Mouse (Mus musculus): ENCODE measurements around the gene Camkmt. TPM values are rescaled to one million over a fixed set of nuclear protein-coding genes. Genes with fewer than 3 reads are reported as not detected.

The Camkmt gene
- polyA plus RNA-seq, 1 experiment from 2014 or later: 12.1 TPM

- Histone ChIP-seq H3K27ac (replicated peaks) (no peak overlapping the region), H3K9me3 (replicated peaks) (no peaks in the 10 kb centered on the region), H3K4me3 (no peak overlapping the region), H3K27me3 (ENCODE audit: low read depth, poor library complexity, severe bottlenecking) (peaks cover 100% of the 10 kb centered on the region), H3K36me3 (no peaks in the 10 kb centered on the region), H3K4me1 (peaks cover 51% of the 10 kb centered on the region)
- WGBS: 26% methylated on average over 3 of the region's 3 CpGs
- no peak for DNase-seq (ENCODE audit: low spot score)
Observed at GRCm38 (mm10) chr17:85461577-85461976, 371.2 kb downstream of the Camkmt start.

GRCm38 (mm10) chr17:85463497-85464392 is 373.4 kb downstream of the Camkmt start:
- H3K4me1 ChIP-seq: peaks cover 41% of the 10 kb centered on the region
- H3K4me3 ChIP-seq: peak overlapping the region; percentile 46
- no peaks in the 10 kb centered on the region for H3K9me3 ChIP-seq (replicated peaks)
- no peaks in the 10 kb centered on the region for H3K36me3 ChIP-seq
- no peak overlapping the region for H3K27ac ChIP-seq (replicated peaks)
- peaks cover 100% of the 10 kb centered on the region for H3K27me3 ChIP-seq (ENCODE audit: low read depth, poor library complexity, severe bottlenecking)
- no peak for DNase-seq (ENCODE audit: low spot score)
- WGBS: 10% methylated on average over 22 of the region's 22 CpGs

DNA sequence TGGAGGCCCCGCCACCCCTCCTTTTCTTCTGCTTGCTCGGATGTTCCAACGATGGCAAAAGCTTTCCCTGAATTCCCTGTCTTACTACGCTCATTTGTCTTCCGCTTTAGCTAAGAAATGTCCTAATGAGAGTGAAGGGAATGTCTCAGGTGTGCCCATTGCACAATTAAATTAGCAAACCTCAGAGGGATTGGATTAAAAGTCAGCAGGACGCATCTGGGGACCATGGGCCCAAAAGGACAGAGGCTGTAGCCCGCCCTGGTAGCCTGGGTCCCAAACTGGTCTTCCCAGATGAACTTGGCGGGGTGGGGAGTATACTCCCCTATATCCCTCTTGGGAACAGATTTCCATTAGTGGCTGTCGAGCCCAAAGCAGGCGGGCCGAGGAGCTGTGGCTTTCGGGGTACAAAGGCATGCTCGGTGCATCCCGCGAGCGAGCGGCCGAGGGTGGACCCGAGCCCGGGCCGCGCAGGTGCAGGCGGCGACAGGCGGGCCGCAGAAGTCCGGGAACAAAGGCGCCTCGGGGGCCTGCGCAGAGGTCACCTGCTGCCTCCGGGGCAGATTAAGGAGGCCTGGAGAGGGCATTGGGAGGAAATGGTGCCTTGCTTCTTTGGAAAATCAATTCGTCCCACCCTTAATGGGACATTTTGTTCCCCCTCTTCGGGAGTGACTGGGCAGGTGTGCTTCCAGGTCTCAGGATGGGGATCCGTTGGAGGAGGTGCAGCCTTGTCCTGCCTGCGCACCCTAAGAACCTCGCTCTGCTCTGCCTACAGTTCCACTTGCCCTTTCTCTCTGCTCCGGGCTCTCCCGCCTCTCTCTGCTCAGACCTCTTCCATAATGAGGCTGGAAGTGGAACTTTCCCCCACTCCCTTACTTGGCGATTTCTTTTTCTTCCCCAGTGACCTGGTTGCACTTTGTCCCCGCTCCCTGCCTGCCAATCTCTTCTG is 374.4 kb downstream of the Camkmt start:
- peaks cover 100% of the 10 kb centered on the region for H3K27me3 ChIP-seq (ENCODE audit: low read depth, poor library complexity, severe bottlenecking)
- DNase-seq (ENCODE audit: low spot score): peak; percentile 64
- H3K4me1 ChIP-seq: peaks cover 35% of the 10 kb centered on the region
- WGBS: under 1% methylated on average over 40 of the region's 40 CpGs
- peak overlapping the region; percentile 69 for H3K27ac ChIP-seq (replicated peaks)
- peak overlapping the region; percentile 46 for H3K4me3 ChIP-seq
- H3K36me3 ChIP-seq: no peaks in the 10 kb centered on the region
- 0 out of 2 replicates have a peak, but pooled peaks cover 3% of the 10 kb centered on the region for H3K9me3 ChIP-seq (replicated peaks)

- DNase-seq (ENCODE audit: low spot score): no peak
- WGBS: 74% methylated on average over 4 of the region's 4 CpGs
- Histone ChIP-seq H3K4me3 (no peak overlapping the region), H3K27ac (replicated peaks) (no peak overlapping the region), H3K9me3 (replicated peaks) (0 out of 2 replicates have a peak, but pooled peaks cover 3% of the 10 kb centered on the region), H3K36me3 (no peaks in the 10 kb centered on the region), H3K4me1 (peaks cover 36% of the 10 kb centered on the region), H3K27me3 (ENCODE audit: low read depth, poor library complexity, severe bottlenecking) (peaks cover 100% of the 10 kb centered on the region)
Observed at GRCm38 (mm10) chr17:85469776-85470175, 379.4 kb downstream of the Camkmt start.

DNA sequence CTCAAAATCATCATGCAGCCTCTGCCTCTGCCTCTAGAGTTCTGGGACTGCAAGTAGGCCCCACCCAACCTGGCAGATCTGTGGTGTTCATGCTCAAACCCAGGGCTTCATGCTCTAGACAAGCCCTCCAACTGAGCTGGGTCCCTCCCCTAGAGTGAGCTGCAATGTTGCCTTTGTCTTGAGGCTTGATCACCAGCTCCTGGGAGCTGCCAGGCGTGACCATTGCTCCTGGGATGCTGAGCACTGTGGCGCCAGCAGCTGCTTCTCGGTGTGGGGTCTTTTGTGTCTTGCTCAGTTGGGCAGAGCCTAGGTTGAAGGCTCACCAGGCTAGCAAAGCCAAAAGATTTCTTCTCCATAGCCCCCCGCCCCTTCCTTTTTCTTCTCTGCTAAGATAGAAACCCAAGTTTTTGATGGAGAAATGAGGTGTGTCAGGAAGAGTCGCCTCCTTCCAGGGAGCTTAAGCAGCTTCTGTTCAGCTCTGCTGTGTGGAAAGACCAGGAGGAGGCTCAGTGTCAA is 382.4 kb downstream of the Camkmt start:
- H3K9me3 ChIP-seq (replicated peaks): 0 out of 2 replicates have a peak, but pooled peaks cover 3% of the 10 kb centered on the region
- H3K27ac ChIP-seq (replicated peaks): peak overlapping the region; percentile 5; the same call in 1 of the 2 replicates
- peaks cover 22% of the 10 kb centered on the region for H3K4me1 ChIP-seq
- WGBS: 5% methylated on average over 5 of the region's 5 CpGs
- H3K4me3 ChIP-seq: peak overlapping the region; percentile 25
- DNase-seq (ENCODE audit: low spot score): no peak
- no peaks in the 10 kb centered on the region for H3K36me3 ChIP-seq
- peaks cover 99% of the 10 kb centered on the region for H3K27me3 ChIP-seq (ENCODE audit: low read depth, poor library complexity, severe bottlenecking)

- Histone ChIP-seq H3K27me3 (ENCODE audit: low read depth, poor library complexity, severe bottlenecking) (peaks cover 99% of the 10 kb centered on the region), H3K27ac (replicated peaks) (peak overlapping the region; percentile 5; the same call in 1 of the 2 replicates), H3K9me3 (replicated peaks) (0 out of 2 replicates have a peak, but pooled peaks cover 3% of the 10 kb centered on the region), H3K36me3 (no peaks in the 10 kb centered on the region), H3K4me1 (peaks cover 22% of the 10 kb centered on the region), H3K4me3 (peak overlapping the region; percentile 25)
- 1% methylated on average over 16 of the region's 16 CpGs for WGBS
- no peak for DNase-seq (ENCODE audit: low spot score)
Observed at GRCm38 (mm10) chr17:85473217-85473616, 382.9 kb downstream of the Camkmt start.

GRCm38 (mm10) chr17:85473881-85474280 is 383.5 kb downstream of the Camkmt start:
- peaks cover 22% of the 10 kb centered on the region for H3K4me1 ChIP-seq
- no peaks in the 10 kb centered on the region for H3K36me3 ChIP-seq
- no peak for DNase-seq (ENCODE audit: low spot score)
- peaks cover 99% of the 10 kb centered on the region for H3K27me3 ChIP-seq (ENCODE audit: low read depth, poor library complexity, severe bottlenecking)
- no peak overlapping the region for H3K4me3 ChIP-seq
- 0 out of 2 replicates have a peak, but pooled peaks cover 3% of the 10 kb centered on the region for H3K9me3 ChIP-seq (replicated peaks)
- H3K27ac ChIP-seq (replicated peaks): no peak overlapping the region
- WGBS: 2% methylated on average over 8 of the region's 8 CpGs

- Histone ChIP-seq H3K36me3 (no peaks in the 10 kb centered on the region), H3K9me3 (replicated peaks) (no peaks in the 10 kb centered on the region), H3K4me1 (peaks cover 15% of the 10 kb centered on the region), H3K4me3 (no peak overlapping the region), H3K27ac (replicated peaks) (no peak overlapping the region), H3K27me3 (ENCODE audit: low read depth, poor library complexity, severe bottlenecking) (peaks cover 99% of the 10 kb centered on the region)
- 91% methylated on average over 8 of the region's 8 CpGs for WGBS
- DNase-seq (ENCODE audit: low spot score): no peak
Observed at GRCm38 (mm10) chr17:85481241-85481640, 390.9 kb downstream of the Camkmt start.

- H3K36me3 ChIP-seq: no peaks in the 10 kb centered on the region
- H3K9me3 ChIP-seq (replicated peaks): no peaks in the 10 kb centered on the region
- no peak overlapping the region for H3K4me3 ChIP-seq
- WGBS: 91% methylated on average over 5 of the region's 5 CpGs
- peaks cover 33% of the 10 kb centered on the region for H3K4me1 ChIP-seq
- DNase-seq (ENCODE audit: low spot score): no peak
- H3K27ac ChIP-seq (replicated peaks): no peak overlapping the region
- H3K27me3 ChIP-seq (ENCODE audit: low read depth, poor library complexity, severe bottlenecking): peaks cover 100% of the 10 kb centered on the region
Observed at GRCm38 (mm10) chr17:85483086-85483485, 392.7 kb downstream of the Camkmt start.

DNA sequence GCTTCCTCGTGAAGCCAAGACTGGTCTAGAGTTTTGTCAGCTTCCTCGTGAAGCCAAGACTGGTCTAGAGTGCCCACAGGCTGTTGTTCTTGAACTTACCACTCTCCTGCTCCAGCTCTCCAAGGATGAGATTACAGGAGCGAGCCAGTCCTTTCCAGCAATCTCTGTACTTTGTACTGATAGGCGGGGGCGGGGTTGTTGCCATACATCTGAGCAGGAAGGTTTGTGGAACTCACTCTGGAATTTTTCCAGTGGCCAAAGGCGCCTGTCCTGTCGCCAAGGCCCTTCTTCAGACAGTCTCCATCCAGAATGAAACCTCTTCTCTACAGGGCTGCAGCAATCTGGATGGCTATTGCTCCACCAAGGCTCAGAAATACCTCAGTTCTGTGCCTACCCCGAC is 393.7 kb downstream of the Camkmt start:
- Histone ChIP-seq H3K36me3 (no peaks in the 10 kb centered on the region), H3K27me3 (ENCODE audit: low read depth, poor library complexity, severe bottlenecking) (peaks cover 100% of the 10 kb centered on the region), H3K4me1 (peaks cover 43% of the 10 kb centered on the region), H3K4me3 (no peak overlapping the region), H3K27ac (replicated peaks) (no peak overlapping the region), H3K9me3 (replicated peaks) (no peaks in the 10 kb centered on the region)
- 65% methylated on average over 8 of the region's 8 CpGs for WGBS
- no peak for DNase-seq (ENCODE audit: low spot score)

DNA sequence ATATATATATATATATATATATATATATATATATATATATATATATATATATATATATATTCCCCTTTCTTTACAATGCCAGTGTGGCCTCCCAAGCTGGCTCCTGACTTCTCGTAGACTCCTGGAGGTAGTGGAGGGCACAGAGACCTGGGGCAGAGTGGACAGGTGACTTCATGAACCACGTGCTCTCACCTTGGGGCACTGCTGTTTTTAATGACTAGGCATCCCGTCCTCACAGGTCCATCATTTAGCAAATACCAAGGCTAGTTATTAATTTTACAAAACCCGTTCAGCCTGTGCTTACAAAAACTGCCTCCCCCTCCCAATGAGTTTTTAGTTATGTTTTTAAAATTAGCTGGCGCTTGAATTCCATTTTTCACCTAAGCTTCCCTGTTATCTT is 394.2 kb downstream of the Camkmt start:
- H3K9me3 ChIP-seq (replicated peaks): no peaks in the 10 kb centered on the region
- peaks cover 100% of the 10 kb centered on the region for H3K27me3 ChIP-seq (ENCODE audit: low read depth, poor library complexity, severe bottlenecking)
- H3K36me3 ChIP-seq: no peaks in the 10 kb centered on the region
- peaks cover 48% of the 10 kb centered on the region for H3K4me1 ChIP-seq
- 44% methylated on average over 5 of the region's 5 CpGs for WGBS
- DNase-seq (ENCODE audit: low spot score): no peak
- no peak overlapping the region for H3K4me3 ChIP-seq
- no peak overlapping the region for H3K27ac ChIP-seq (replicated peaks)
